ENCODE assay signal across 8 mouse cellular contexts in genomic region chr7:113513286-113513962, GRCm38 (mm10). TPM values are rescaled to one million over a fixed set of nuclear protein-coding genes. Genes with fewer than 3 reads are reported as not detected.
DNase-seq lines count a peak whose midpoint lies in the region; ATAC-seq and TF ChIP-seq lines count a peak whose summit lies in the region.

TSS of gene Far1 (plus strand) at chr7:113513834.

- peak; percentile 82 for TF ChIP-seq CTCF in heart, adult 2 months (IDR thresholded peaks at IDR 0.05)

- peak within 1 kb of the TSS; percentile 93 for H3K27ac ChIP-seq in embryonic facial prominence, embryonic 13.5 days
- peak within 1 kb of the TSS; percentile 90 for H3K27ac ChIP-seq in heart, adult 2 months
- peak within 1 kb of the TSS; percentile 89 for H3K27ac ChIP-seq in limb, embryonic 13.5 days
- peak within 1 kb of the TSS; percentile 79 for H3K27ac ChIP-seq in midbrain, embryonic 16.5 days (ENCODE audit: low read length)

- peak within 1 kb of the TSS; percentile 92 for H3K4me3 ChIP-seq in embryonic facial prominence, embryonic 13.5 days
- H3K4me3 ChIP-seq in heart, adult 2 months = peak within 1 kb of the TSS; percentile 83
- peak within 1 kb of the TSS; percentile 87 for H3K4me3 ChIP-seq in limb, embryonic 13.5 days
- peak within 1 kb of the TSS; percentile 64 for H3K4me3 ChIP-seq in midbrain, embryonic 16.5 days (ENCODE audit: low read depth, low read length)

- intact Hi-C loops in heart, adult 2 months (cut with DNase I) = no loop called here

- TF ChIP-seq EP300 in heart, adult 2 months (IDR thresholded peaks at IDR 0.05; ENCODE audit: insufficient read depth, low read depth, low read length) = no peak

- peak; percentile 100 for ATAC-seq in embryonic facial prominence, embryonic 13.5 days (ENCODE audit: insufficient number of reproducible peaks, insufficient read depth, low FRiP score, low TSS enrichment, low read depth)
- ATAC-seq in limb, embryonic 13.5 days (ENCODE audit: low FRiP score, low read depth) = peak; percentile 99
- ATAC-seq in midbrain, embryonic 16.5 days = peak; percentile 99

- H3K4me2 ChIP-seq in embryonic facial prominence, embryonic 13.5 days = peak within 1 kb of the TSS; percentile 89
- peak within 1 kb of the TSS; percentile 83 for H3K4me2 ChIP-seq in limb, embryonic 13.5 days (replicated peaks)
- H3K4me2 ChIP-seq in midbrain, embryonic 16.5 days (ENCODE audit: low read length) = peak within 1 kb of the TSS; percentile 98

- peak; percentile 99 for DNase-seq in 3134 (ENCODE audit: extremely low read depth, insufficient read length, low spot score)
- peak; percentile 97 to 98 for DNase-seq in adrenal gland, postnatal 36 days
- DNase-seq in heart, adult 2 months = peak; percentile 97 to 99
- DNase-seq in kidney, adult 8-10 months = peak; percentile 98
- peak; percentile 93 to 96 for DNase-seq in spleen, postnatal 10 days (ENCODE audit: low spot score in 2 of 2)

- no peaks in the 10 kb centered on the region for H3K9me3 ChIP-seq in embryonic facial prominence, embryonic 13.5 days
- no peaks in the 10 kb centered on the region for H3K9me3 ChIP-seq in limb, embryonic 13.5 days
- H3K9me3 ChIP-seq in midbrain, embryonic 16.5 days (replicated peaks; ENCODE audit: control insufficient read depth, low read length, poor library complexity, severe bottlenecking) = no peaks in the 10 kb centered on the region

- H3K9ac ChIP-seq in embryonic facial prominence, embryonic 13.5 days = peak within 1 kb of the TSS; percentile 93
- H3K9ac ChIP-seq in heart, adult 2 months (ENCODE audit: low read depth, low read length) = peak within 1 kb of the TSS; percentile 84
- H3K9ac ChIP-seq in limb, embryonic 13.5 days = peak within 1 kb of the TSS; percentile 91
- H3K9ac ChIP-seq in midbrain, embryonic 16.5 days (ENCODE audit: low read depth, low read length) = peak within 1 kb of the TSS; percentile 84

- H3K36me3 ChIP-seq in embryonic facial prominence, embryonic 13.5 days = no peaks in the 10 kb centered on the region
- no peaks in the 10 kb centered on the region for H3K36me3 ChIP-seq in heart, adult 2 months (ENCODE audit: control insufficient read depth, insufficient read depth, low read length)
- H3K36me3 ChIP-seq in limb, embryonic 13.5 days = no peaks in the 10 kb centered on the region
- H3K36me3 ChIP-seq in midbrain, embryonic 16.5 days (ENCODE audit: control insufficient read depth, insufficient read depth, low read length) = no peaks in the 10 kb centered on the region

- 0 out of 2 replicates have a peak, but pooled peaks cover 12% of the 10 kb centered on the region for H3K4me1 ChIP-seq in embryonic facial prominence, embryonic 13.5 days
- no peaks in the 10 kb centered on the region; the same call in 1 of the 2 replicates for H3K4me1 ChIP-seq in heart, adult 2 months (ENCODE audit: control insufficient read depth, insufficient read depth, low read length)
- peaks cover 19% of the 10 kb centered on the region for H3K4me1 ChIP-seq in limb, embryonic 13.5 days
- H3K4me1 ChIP-seq in midbrain, embryonic 16.5 days (ENCODE audit: control insufficient read depth, insufficient read depth, low read length) = peaks cover 23% of the 10 kb centered on the region

- peaks cover 1% of the 10 kb centered on the region; the same call in 1 of the 2 replicates for H3K79me2 ChIP-seq in heart, adult 2 months (replicated peaks; ENCODE audit: control insufficient read depth, insufficient read depth, low read length)

- H3K27me3 ChIP-seq in embryonic facial prominence, embryonic 13.5 days = 0 out of 2 replicates have a peak, but pooled peaks cover 2% of the 10 kb centered on the region
- H3K27me3 ChIP-seq in heart, adult 2 months (ENCODE audit: control insufficient read depth, insufficient read depth, low read length) = no peaks in the 10 kb centered on the region
- H3K27me3 ChIP-seq in limb, embryonic 13.5 days = 0 out of 2 replicates have a peak, but pooled peaks cover 3% of the 10 kb centered on the region
- no peaks in the 10 kb centered on the region for H3K27me3 ChIP-seq in midbrain, embryonic 16.5 days (ENCODE audit: control insufficient read depth, insufficient read depth, low read depth, low read length)

- peak; percentile 86 for TF ChIP-seq POLR2A in heart, adult 2 months (IDR thresholded peaks at IDR 0.05; ENCODE audit: insufficient read depth, low read depth, low read length)

- under 1% methylated on average over 71 of the region's 71 CpGs for WGBS in embryonic facial prominence, embryonic 13.5 days
- under 1% methylated on average over 71 of the region's 71 CpGs for WGBS in heart, adult 2 months
- 1% methylated on average over 64 of the region's 71 CpGs for WGBS in limb, embryonic 13.5 days
- WGBS in midbrain, embryonic 16.5 days = under 1% methylated on average over 59 of the region's 71 CpGs

RNA-seq across cellular contexts. Expression of gene Far1, which starts in this region (rescaled TPM):
- total RNA-seq in adrenal gland, postnatal 36 days (2021) = 10 to 100 TPM; 50.5 to 55.9 TPM
- polyA plus RNA-seq in embryonic facial prominence, embryonic 13.5 days (2015; fragmentation: Nextera tagmentation; extraction: Ambion mirVana) = 76.4 and 86.8 TPM in 2 replicates
- 10 to 100 TPM; 17.9 to 19.3 TPM for total RNA-seq in heart, adult 2 months (2021)
- polyA plus RNA-seq in heart, adult 2 months (2012; rRNA removed) = 8.1 and 15.9 TPM in 2 replicates
- polyA plus RNA-seq in limb, embryonic 13.5 days (2015; fragmentation: Nextera tagmentation; extraction: Ambion mirVana) = 76.1 and 90.7 TPM in 2 replicates
- 64.6 and 72.8 TPM in 2 replicates for polyA plus RNA-seq in midbrain, embryonic 16.5 days (2015; fragmentation: Nextera tagmentation; extraction: Ambion mirVana)

Comparison
In these comparisons a context has a peak if more than half of its experiments do, and no peak if none do; other contexts are left out.
1. Peak in every context shown above with its lines: DNase-seq, ATAC-seq, H3K4me3 ChIP-seq and H3K27ac ChIP-seq.